Mouse (Mus musculus) liver, postnatal 0 days (tissue): ENCODE data around the gene Slc29a1.

ENCODE experiments used
- CTCF ChIP-seq: sonication (generic); IDR thresholded peaks from 2 replicates; pipeline ENCODE4 v1.5.1; 2016; ENCODE audit warnings: antibody characterized with exemption, low read depth
- EP300 ChIP-seq: IDR thresholded peaks from 2 replicates; pipeline ENCODE4 v1.6.1; 2016; ENCODE audit warnings: antibody characterized with exemption, low read depth, mild to moderate bottlenecking

DNA sequence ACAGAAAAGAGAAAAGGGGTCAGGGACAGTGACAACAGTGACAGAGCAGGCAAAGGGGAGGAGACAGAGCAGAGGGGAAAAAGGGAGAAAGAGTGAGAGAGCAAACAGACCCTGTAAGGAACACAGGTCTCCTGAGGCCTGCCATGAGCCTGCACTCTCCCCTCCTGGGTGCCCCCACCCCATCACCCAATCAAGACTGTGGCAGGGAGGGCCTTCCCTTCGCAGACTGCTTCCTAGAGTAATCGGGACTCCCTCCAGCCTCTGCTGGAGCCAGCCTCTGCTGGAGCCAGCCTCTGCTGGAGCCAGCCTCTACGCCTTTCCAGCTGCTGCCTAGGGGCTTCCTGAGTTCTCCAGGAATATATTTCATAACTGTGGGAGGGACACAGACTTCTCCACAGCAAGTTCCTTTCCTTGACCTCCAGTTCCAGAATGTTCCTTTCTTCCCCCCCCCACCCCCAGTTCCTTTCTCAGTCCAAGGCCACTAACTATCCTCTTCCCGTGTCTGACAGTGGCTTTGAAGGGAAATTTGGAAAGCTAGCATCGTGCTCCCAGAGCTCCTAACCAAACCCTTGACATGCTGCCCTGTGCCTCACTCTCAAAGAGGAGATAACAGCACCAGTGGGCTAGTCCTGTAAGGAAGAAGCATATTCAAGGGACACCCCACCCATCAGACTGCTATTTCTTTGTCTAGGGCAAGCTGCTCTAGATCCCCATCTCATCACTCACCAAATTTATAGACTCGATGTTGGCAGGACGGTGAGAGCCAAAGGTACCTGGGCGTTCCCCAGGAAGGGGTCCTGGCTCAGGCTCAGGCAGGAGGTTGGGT lies 6.6 kb downstream of the Slc29a1 start:
- TF ChIP-seq CTCF (no peak), EP300 (no peak)
